Mouse (Mus musculus) skeletal muscle tissue, adult 2 months (tissue): ENCODE measurements around the gene Wwc2.

Source experiments
- DNase-seq: peaks from one replicate; pipeline ENCODE4 v3.0.0-alpha.2; 2012; ENCODE audit warnings: low read depth, low spot score

Wwc2 gene

DNA sequence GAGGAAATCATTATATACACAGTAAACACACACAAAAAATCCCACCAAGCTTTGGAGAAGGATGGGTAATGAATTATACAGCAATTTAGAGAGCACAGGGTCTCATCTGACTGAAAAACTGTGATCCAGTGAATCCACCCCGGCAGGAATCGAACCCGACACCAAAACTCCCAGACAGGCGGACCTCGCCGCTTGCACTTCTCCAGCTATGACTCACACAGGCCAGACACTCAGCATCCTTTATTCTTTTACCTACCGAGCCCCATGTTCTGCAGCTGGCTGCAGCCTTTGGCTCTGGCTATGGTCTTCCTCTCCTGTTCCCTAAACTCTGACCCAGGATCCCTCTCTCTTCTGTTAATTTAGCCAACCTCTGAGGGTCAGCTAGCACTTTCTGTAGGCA, 85.5 kb downstream of the Wwc2 start:
- no peak for DNase-seq

DNA sequence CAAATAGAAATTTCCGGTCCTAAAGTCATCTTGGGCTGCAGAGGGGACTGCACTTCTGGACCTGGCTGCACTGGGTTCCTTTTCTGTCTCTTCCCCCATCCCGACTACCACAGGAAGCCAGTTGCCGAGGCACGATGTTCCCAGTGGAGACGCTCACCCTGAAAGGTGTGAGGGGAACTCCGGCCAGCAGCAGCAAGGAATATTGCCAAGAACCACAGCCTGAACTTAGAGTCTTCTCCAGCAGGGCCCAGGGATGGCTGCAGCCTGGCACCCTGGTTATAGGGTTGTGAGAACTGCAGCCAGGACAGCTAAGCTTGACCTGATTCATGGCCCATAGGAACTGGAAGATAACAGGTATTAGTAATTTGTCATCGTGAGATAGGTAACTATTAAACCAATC, 86.7 kb downstream of the Wwc2 start:
- peak; percentile 7 for DNase-seq

DNA sequence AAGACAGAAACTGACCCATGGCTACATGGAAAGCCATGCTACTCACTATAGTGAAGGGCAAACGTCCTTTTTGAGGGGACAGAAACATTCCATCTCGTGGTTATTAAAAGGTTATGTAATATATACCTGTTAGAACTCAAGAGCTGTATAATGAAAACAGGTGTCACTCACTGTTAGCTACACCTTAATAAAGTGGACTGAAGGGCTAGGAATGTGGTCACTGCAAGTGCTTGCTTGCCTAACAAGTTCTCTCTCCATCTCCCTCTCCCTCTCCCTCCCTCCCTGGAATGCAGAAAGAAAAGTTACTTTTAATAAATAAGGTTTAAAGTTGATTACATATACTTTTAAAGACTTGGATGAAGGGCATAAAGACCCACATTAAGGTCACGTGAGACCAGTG, 88.0 kb downstream of the Wwc2 start:
- no peak for DNase-seq

- no peak for DNase-seq
Measured at GRCm38 (mm10) chr8:47900361-47900760, 90.4 kb downstream of the Wwc2 start.

- DNase-seq = no peak
Measured at GRCm38 (mm10) chr8:47899891-47900290, 90.8 kb downstream of the Wwc2 start.

DNA sequence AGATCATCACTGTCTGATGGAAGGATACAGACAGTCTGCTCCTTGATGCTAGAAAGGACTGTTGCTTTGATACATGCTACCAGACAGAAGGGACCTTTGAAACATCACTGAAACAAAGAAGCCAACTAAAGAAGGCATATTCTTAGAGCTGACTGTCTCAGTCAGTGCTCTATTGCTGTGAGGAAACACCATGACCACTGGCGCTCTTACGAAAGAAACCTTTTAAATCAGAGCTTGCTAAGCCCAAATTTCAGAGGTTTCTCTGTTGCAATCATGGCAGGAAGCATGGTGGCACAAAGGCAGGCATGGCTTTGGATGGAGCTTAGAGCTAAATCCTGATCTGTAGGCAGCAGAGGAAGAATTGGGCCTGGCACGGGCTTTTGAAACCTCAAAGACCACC, 98.3 kb downstream of the Wwc2 start:
- no peak for DNase-seq

- no peak for DNase-seq
Measured at GRCm38 (mm10) chr8:47891641-47892040, 99.1 kb downstream of the Wwc2 start.

- no peak for DNase-seq
Measured at GRCm38 (mm10) chr8:47890814-47891210, 99.9 kb downstream of the Wwc2 start.

DNA sequence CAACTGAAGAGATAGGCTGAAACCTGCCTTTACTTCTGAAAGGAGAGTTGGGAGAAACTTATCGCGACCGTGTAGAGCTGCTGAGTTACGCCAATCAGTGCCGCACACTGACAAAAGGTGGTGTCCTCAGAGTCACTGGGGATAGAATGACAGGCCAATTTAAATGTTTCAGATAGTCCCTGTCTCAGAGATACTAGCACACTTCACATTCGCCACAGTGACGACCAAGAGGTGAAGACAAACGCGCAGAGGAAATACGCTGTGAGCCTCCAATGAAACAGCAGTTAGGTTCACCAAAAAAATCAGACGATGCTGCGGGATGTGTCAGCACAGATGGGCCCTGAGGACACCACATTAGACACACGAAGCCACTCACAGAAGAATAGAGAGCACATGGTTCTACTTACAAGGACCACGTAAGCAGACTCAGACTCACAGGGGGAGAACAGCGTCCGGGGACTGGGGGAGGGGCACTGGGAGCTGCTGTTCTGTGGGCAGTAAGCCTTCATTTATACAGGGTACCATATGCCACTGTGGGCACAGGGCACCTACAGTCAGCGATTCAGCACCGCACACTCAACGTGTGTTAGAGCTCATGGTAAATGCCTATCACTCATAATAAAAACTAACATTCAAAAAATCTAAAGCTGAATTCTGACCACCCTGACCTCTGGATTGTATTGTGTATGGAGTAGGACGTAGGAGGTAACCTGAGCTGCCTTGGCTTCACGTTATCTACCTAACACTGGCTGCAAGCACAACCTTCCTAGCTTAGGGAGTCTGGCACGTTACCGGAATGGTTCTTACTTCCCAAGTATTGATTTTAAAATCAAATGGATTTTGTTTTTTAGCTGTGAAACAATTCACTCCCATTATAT, 100.5 kb downstream of the Wwc2 start:
- no peak for DNase-seq

GRCm38 (mm10) chr8:47888841-47889570, 101.7 kb downstream of the Wwc2 start:
- DNase-seq = peak; percentile 7

GRCm38 (mm10) chr8:47884306-47884705, 106.4 kb downstream of the Wwc2 start:
- DNase-seq = no peak

DNA sequence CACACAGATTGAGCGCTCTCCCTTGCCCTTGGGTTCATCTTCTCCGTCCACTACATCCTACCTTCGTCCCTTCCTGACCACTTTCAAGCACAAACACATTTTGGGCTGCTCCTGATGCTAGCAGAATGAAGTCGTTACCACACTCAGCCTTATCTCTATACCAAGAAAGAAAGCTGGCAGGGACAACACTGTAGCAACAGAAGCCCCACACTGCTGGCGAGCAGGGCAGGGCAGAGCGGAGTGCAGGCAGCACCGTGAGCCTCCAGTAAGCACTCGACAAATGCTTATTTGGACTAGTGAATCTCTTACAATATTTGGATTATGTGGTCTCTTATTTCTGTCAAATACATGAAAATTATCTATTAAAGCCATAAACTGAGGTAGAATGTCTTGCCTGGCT, 107.0 kb downstream of the Wwc2 start:
- DNase-seq = no peak

GRCm38 (mm10) chr8:47878516-47878915, 112.2 kb downstream of the Wwc2 start:
- peak; percentile 12 for DNase-seq

GRCm38 (mm10) chr8:47875865-47876264, 114.9 kb downstream of the Wwc2 start:
- no peak for DNase-seq

GRCm38 (mm10) chr8:47874497-47875178, 116.1 kb downstream of the Wwc2 start:
- DNase-seq = no peak

- DNase-seq = no peak
Measured at GRCm38 (mm10) chr8:47872361-47873107, 118.2 kb downstream of the Wwc2 start.

DNA sequence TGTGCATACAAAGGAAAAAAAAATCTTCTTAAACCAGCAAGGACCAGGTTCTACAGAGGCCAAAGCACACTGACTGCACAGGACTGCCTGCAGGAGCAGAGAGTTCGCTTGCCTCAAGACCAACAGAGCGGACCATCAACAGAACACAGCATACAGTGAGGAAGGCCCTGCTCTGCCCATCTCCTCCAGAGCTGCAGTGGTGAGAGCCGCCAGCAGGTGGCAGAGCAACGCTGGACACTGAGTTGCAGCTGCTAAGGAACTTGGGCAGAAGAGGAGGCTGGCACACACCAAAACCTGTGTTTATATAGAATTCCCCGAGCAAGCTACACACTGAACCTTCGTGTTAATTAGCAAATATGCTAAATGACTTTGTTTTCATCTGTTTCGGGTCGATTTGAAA, 123.7 kb downstream of the Wwc2 start:
- peak; percentile 38 for DNase-seq

DNA sequence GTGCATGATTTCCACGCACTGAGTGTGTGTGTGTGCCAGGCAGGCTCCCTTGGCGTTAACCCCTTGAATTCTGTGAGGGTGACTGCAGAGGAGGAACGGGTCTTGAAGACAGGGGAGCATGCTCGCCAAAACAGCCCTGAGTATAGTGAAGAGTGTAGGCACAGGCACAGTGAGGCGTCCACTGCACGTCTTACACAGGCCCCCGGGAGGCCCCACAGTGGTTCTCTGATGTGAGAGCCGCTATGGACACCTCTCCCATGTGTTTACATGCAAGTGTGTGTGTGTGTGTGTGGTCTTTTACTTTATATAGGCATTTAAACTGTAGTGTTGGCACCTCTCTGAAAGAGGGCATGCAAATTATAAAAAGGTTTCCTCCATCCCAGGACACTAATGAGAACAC, 124.2 kb downstream of the Wwc2 start:
- DNase-seq = no peak

GRCm38 (mm10) chr8:47859259-47859658, 131.5 kb downstream of the Wwc2 start:
- DNase-seq = no peak

DNA sequence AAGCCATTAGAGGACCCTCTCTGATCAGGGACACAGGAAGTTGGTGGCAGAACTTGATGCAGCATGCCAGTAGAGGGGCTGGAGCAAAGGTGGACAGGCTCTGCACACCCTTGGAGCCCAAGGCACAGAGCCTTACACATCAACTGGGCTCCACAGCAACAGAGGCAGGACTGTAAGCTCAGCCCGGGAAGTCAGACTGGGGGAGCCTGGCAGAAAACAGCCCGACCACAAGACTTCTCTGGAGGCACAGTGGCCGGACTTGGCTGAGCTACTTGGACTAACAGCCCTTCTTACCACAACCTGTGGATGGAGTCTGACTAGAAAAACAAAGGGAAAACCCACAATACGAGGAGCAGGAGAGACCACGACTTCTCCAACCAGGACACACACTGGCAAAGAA, 137.4 kb downstream of the Wwc2 start:
- DNase-seq = no peak

DNA sequence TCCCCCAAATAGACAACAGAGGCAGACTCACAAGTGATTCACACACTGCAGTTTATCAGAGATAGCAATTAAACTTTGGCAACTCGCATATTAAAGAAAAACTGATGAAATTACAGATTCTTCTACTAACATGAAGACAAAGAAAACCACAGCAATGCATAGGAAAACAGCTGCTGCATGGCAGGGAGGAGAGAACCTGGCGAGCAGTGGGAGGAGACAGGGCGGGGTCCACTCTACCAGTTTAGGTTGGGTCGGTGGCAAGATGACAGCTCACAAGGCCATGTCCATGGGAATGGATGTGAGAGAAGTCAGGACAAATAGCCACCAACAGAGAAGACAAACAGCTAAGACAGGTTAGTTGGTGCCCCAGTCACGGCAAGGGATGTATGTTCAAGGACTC, 138.0 kb downstream of the Wwc2 start:
- DNase-seq = no peak
